Mouse (Mus musculus): ENCODE results near the gene Aspm.

Gene Aspm

DNA sequence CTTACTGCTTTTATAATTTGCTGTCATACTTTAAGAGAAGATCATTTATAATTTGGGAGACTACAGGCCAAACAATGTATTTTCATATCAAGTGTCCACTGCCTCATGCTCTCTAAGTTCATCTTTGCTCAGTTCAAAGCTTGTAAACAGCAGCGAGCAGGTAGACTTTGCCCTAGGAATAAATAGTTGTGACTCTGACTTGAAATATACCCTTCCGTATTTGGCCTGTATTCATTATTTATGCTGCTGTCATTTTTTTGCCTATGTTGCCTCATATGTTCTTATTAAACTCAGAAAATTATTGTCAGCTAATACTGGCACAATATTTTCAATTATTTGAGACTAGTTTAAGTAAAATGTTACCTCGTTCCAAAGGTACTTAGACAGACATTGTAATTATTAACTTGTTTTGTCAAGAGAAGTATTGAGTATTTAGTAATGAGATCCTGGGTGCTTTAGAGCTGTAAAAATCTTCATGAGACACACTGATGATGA lies 46.7 kb downstream of the Aspm start, which contains the start of gene F13b:
F13b (plus strand) TSS at position 445 of the 495 bp plus-strand sequence.
- DNase-seq (ENCODE audit: low spot score in 2 of 2): no peak

DNA sequence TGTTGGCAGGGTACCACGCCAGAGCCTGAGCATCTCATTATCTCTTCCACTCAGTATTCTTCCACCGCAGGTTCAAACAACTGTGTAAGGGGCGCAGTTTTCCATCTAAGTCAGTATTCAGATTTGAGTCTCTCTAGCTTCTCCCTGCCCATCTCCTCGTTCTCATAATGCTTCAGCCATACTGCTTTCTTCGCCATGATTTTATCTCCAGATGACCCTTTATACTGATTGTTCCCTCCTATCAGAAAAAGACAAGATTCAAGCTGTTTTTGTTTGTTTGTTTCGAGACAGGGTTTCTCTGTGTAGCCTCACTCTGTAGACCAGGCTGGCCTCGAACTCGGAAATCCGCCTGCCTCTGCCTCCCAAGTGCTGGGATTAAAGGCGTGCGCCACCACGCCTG lies 60.0 kb downstream of the Aspm start:
- DNase-seq (ENCODE audit: low spot score in 2 of 2): no peak

Data from urinary bladder, postnatal 4 days (tissue).